12 mouse cellular contexts compared by ENCODE assay signal in genomic region chr5:101658188-101658983, GRCm38 (mm10). TPM values are rescaled to one million over a fixed set of nuclear protein-coding genes. Genes with fewer than 3 reads are reported as not detected.
A peak's percentile ranks its signal among the peaks of the same experiment; 100 is the strongest.
DNase-seq lines count a peak whose midpoint lies in the region; ATAC-seq lines count a peak whose summit lies in the region.
"Had no signal": no experiment of that assay in that cellular context is flagged by ENCODE, and none has a peak within 500 bp of the region (broad histone marks: within the 10 kb centered on the region; RNA-seq: fewer than 3 reads in every experiment).

No protein-coding gene starts in this region.

- 4% methylated on average over 21 of the region's 21 CpGs for WGBS in hindbrain, embryonic 12.5 days
- 5% methylated on average over 21 of the region's 21 CpGs for WGBS in neural tube, embryonic 13.5 days
- 3% methylated on average over 21 of the region's 21 CpGs for WGBS in liver, embryonic 11.5 days

- H3K4me3 ChIP-seq in hindbrain, embryonic 12.5 days, result peak overlapping the region; percentile 47
- peak overlapping the region; percentile 26 for H3K4me3 ChIP-seq in neural tube, embryonic 13.5 days
- H3K4me3 ChIP-seq in liver, embryonic 11.5 days (ENCODE audit: low read depth, low read length), result no peak overlapping the region

- peak overlapping the region; percentile 45 for H3K9ac ChIP-seq in hindbrain, embryonic 12.5 days
- peak overlapping the region; percentile 53; the same call in 1 of the 2 replicates for H3K9ac ChIP-seq in neural tube, embryonic 13.5 days
- H3K9ac ChIP-seq in liver, embryonic 11.5 days (ENCODE audit: low read depth, low read length), result no peak overlapping the region
- H3K9ac ChIP-seq: heart, embryonic 15.5 days had no signal

- peak overlapping the region; percentile 44 for H3K4me2 ChIP-seq in hindbrain, embryonic 12.5 days (replicated peaks)
- peak overlapping the region; percentile 50 for H3K4me2 ChIP-seq in neural tube, embryonic 13.5 days
- H3K4me2 ChIP-seq in liver, embryonic 11.5 days, result no peak overlapping the region

- H3K27me3 ChIP-seq in hindbrain, embryonic 12.5 days, result peaks cover 84% of the 10 kb centered on the region
- H3K27me3 ChIP-seq in neural tube, embryonic 13.5 days, result peaks cover 99% of the 10 kb centered on the region
- H3K27me3 ChIP-seq in liver, embryonic 11.5 days (replicated peaks; ENCODE audit: control insufficient read depth, insufficient read depth, low read length), result peaks cover 96% of the 10 kb centered on the region
- H3K27me3 ChIP-seq: CH12.LX had no signal

- peak; percentile 12 for DNase-seq in heart, postnatal 4 days
- DNase-seq in heart, adult 8-10 months (ENCODE audit: low spot score), result no peak
- DNase-seq in R1 (ENCODE audit: low read depth, low spot score) (peak; percentile 37), liver (no peak)
- no peak for DNase-seq in cerebellum, adult 18-20 months
- no peak for DNase-seq in liver, embryonic 11.5 days (ENCODE audit: low spot score)
- DNase-seq: kidney, postnatal 36 days had no signal

- H3K36me3 ChIP-seq in hindbrain, embryonic 12.5 days, result no peaks in the 10 kb centered on the region
- H3K36me3 ChIP-seq in neural tube, embryonic 13.5 days, result no peaks in the 10 kb centered on the region
- H3K36me3 ChIP-seq in liver, embryonic 11.5 days (ENCODE audit: control insufficient read depth, insufficient read depth, low read length), result no peaks in the 10 kb centered on the region
- H3K36me3 ChIP-seq: heart, embryonic 15.5 days had no signal

- no peak for ATAC-seq in hindbrain, embryonic 12.5 days (ENCODE audit: low FRiP score)
- ATAC-seq in neural tube, embryonic 13.5 days (ENCODE audit: low read depth), result no peak
- ATAC-seq in liver, embryonic 11.5 days (replicated peaks; ENCODE audit: low FRiP score), result no peak
- ATAC-seq: lung, postnatal 0 days had no signal

- peak overlapping the region; percentile 60; the same call in 1 of the 2 replicates for H3K27ac ChIP-seq in hindbrain, embryonic 12.5 days
- H3K27ac ChIP-seq in neural tube, embryonic 13.5 days (replicated peaks), result no peak overlapping the region
- H3K27ac ChIP-seq in liver, embryonic 11.5 days (ENCODE audit: low read depth, low read length), result no peak overlapping the region
- H3K27ac ChIP-seq: heart, embryonic 15.5 days had no signal

- H3K9me3 ChIP-seq in hindbrain, embryonic 12.5 days (replicated peaks), result no peaks in the 10 kb centered on the region
- H3K9me3 ChIP-seq in neural tube, embryonic 13.5 days, result no peaks in the 10 kb centered on the region
- H3K9me3 ChIP-seq in liver, embryonic 11.5 days (ENCODE audit: control insufficient read depth, low read length), result no peaks in the 10 kb centered on the region
- H3K9me3 ChIP-seq: heart, embryonic 15.5 days had no signal

- H3K4me1 ChIP-seq in hindbrain, embryonic 12.5 days, result peaks cover 6% of the 10 kb centered on the region
- H3K4me1 ChIP-seq in neural tube, embryonic 13.5 days (replicated peaks), result peaks cover 8% of the 10 kb centered on the region
- no peaks in the 10 kb centered on the region for H3K4me1 ChIP-seq in liver, embryonic 11.5 days (replicated peaks; ENCODE audit: control insufficient read depth, insufficient read depth, low read length)

RNA-seq across cellular contexts. Expression of gene Nkx6-1, which starts 6.4 kb away (rescaled TPM):
- total RNA-seq in heart, postnatal 4 days (2021), result not detected
- total RNA-seq in heart, adult 8-10 months (2022), result under 1 TPM in 2 of 4 experiments, not detected in 2; 0.11 TPM
- polyA plus RNA-seq in hindbrain, embryonic 12.5 days (2016; fragmentation: Nextera tagmentation; extraction: Ambion mirVana), result 18.4 and 18.9 TPM in 2 replicates
- 7.6 and 7.7 TPM in 2 replicates for polyA plus RNA-seq in neural tube, embryonic 13.5 days (2015; fragmentation: Nextera tagmentation; extraction: Ambion mirVana)
- 0.37 and 0.60 TPM in 2 replicates for polyA plus RNA-seq in liver, embryonic 11.5 days (2014; fragmentation: Nextera tagmentation; extraction: Ambion mirVana)
- total RNA-seq: CH12.LX had no signal

Comparison
In these comparisons a context has a peak if more than half of its experiments do, and no peak if none do; other contexts are left out.
1. DNase-seq: peak in heart, postnatal 4 days (single experiment) and R1 (single experiment); none in heart, adult 8-10 months (single experiment), cerebellum, adult 18-20 months (0 of 2), liver, embryonic 11.5 days (single experiment) and liver (single experiment).